Mouse (Mus musculus) cerebellum, adult 2 months (tissue): ENCODE data around the gene Olfr805. TPM values are rescaled to one million over a fixed set of nuclear protein-coding genes. Genes with fewer than 3 reads are reported as not detected.

Source experiments
- DNase-seq, 2 experiments: peaks; one replicate each; pipeline ENCODE4 v3.0.0; 2021
- H3K27ac ChIP-seq: fragments of 200-500 bp; 2 replicates; pipeline ENCODE4 v1.5.1; 2012; ENCODE audit warnings: low read length, control low read depth, inconsistent platforms; ENCODE audit not compliant: insufficient read depth
- H3K27me3 ChIP-seq: fragments of 200-500 bp; 2 replicates; pipeline ENCODE4 v1.6.1; 2012; ENCODE audit warnings: inconsistent platforms, mild to moderate bottlenecking, low read length, moderate library complexity; ENCODE audit not compliant: control insufficient read depth, insufficient read depth
- H3K4me1 ChIP-seq: fragments of 200-500 bp; 2 replicates; pipeline ENCODE4 v1.6.1; 2011; ENCODE audit warnings: low read length; ENCODE audit not compliant: control insufficient read depth, insufficient read depth
- H3K4me3 ChIP-seq: fragments of 200-500 bp; replicated peaks from 2 replicates; pipeline ENCODE3; 2011; ENCODE audit warnings: mild to moderate bottlenecking, low read depth, low read length, control low read depth; ENCODE audit not compliant: insufficient read depth
- CTCF ChIP-seq: fragments of 200-500 bp; IDR thresholded peaks from 2 replicates; pipeline ENCODE4 v1.5.1; 2011; ENCODE audit warnings: low read depth, mild to moderate bottlenecking, control low read depth, low read length, moderate library complexity, borderline replicate concordance; ENCODE audit not compliant: insufficient read depth
- POLR2A ChIP-seq: fragments of 200-500 bp; IDR thresholded peaks from 2 replicates; pipeline ENCODE4 v1.6.1; 2011; ENCODE audit warnings: low read length, control low read depth, borderline replicate concordance; ENCODE audit not compliant: insufficient read depth
- WGBS: fragments of 180-500 bp; shearing (Covaris S2); methylation state at CpG from one replicate; pipeline ENCODE4 v1.1.7; 2018; 5-methylcytosine and 5-hydroxymethylcytosine counted together
- polyA plus RNA-seq: library from polyadenylated mRNA; depleted of rRNA; stranded (reverse); fragments of >200 nt; gene quantifications from 2 replicates; pipeline ENCODE4 v1.2.3, GENCODE M21; 2012; rRNA removed

Olfr805 gene
- polyA plus RNA-seq, 1 experiment = not detected

DNA sequence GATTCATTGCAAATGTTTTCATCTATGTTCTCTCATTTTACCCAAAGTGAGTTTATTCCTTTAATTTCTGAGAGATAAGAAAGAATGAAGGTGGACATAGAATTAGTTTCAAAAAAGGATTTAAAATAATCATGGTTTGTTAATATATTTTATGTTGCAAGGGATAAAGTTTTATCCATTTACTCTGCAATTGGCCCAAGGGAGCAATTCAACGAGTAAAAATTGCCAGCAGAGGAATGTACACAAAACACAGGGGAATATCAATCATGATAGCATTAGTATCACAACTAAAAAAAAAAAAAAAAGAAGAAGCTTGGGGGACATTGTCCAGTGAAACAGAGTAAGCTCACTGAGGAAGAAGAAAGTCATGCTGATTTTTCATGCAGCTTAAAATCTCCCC is 41.1 kb downstream of the Olfr805 start, which contains the start of gene Olfr802:
Olfr802 (minus strand) TSS at position 101 of the 400 bp plus-strand sequence.
- H3K4me1 ChIP-seq = no peaks in the 10 kb centered on the region
- DNase-seq = no peak
- H3K27ac ChIP-seq = no peak within 1 kb of the TSS
- H3K4me3 ChIP-seq = no peak within 1 kb of the TSS
- no peak for TF ChIP-seq CTCF
- 30% methylated on average over 1 of the region's 1 CpGs for WGBS
- no peaks in the 10 kb centered on the region for H3K27me3 ChIP-seq

DNA sequence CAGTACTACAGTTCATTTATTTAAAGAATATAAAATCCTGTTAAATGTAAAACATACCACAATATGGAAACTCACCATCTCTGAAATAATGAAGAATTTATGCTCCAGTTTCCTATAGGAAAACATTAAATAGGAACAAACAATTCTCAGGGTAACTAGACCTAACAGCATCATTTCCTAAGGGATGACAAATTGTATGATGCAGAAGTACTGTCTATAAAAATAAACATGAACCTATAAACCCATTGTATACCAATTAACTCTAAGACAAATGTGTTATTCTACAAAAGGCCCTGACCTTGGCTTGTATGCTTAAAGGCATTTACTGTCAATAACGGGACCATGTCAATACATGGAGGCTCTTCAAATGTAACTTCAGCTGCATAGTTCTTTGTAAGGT is 55.4 kb downstream of the Olfr805 start, which contains the start of gene Olfr801:
Olfr801 (minus strand) TSS at position 101 of the 400 bp plus-strand sequence.
- no peaks in the 10 kb centered on the region for H3K4me1 ChIP-seq
- WGBS = 92% methylated on average over 1 of the region's 1 CpGs
- no peak for DNase-seq
- no peaks in the 10 kb centered on the region for H3K27me3 ChIP-seq
- H3K27ac ChIP-seq = no peak within 1 kb of the TSS
- TF ChIP-seq CTCF (no peak), POLR2A (no peak)
- H3K4me3 ChIP-seq = no peak within 1 kb of the TSS

Other genes with a start within 250 kb of the Olfr805 start
- gene Olfr789, start 244.6 kb downstream of the Olfr805 start, polyA plus RNA-seq = not detected in 2 replicates
- not detected in 2 replicates for gene Olfr790, start 230.9 kb downstream of the Olfr805 start, polyA plus RNA-seq
- not detected in 2 replicates for gene Olfr791, start 207.6 kb downstream of the Olfr805 start, polyA plus RNA-seq
- not detected in 2 replicates for gene Olfr792, start 190.2 kb downstream of the Olfr805 start, polyA plus RNA-seq
- not detected in 2 replicates for gene Olfr794, start 161.7 kb downstream of the Olfr805 start, polyA plus RNA-seq
- gene Olfr796, start 116.8 kb downstream of the Olfr805 start, polyA plus RNA-seq = not detected in 2 replicates
- gene Olfr798, start 101.4 kb downstream of the Olfr805 start, polyA plus RNA-seq = not detected in 2 replicates
- not detected in 2 replicates for gene Olfr799, start 91.9 kb downstream of the Olfr805 start, polyA plus RNA-seq
- not detected in 2 replicates for gene Olfr800, start 71.7 kb downstream of the Olfr805 start, polyA plus RNA-seq
- gene Olfr801, start 55.5 kb downstream of the Olfr805 start, polyA plus RNA-seq = not detected in 2 replicates
- not detected in 2 replicates for gene Olfr802, start 41.2 kb downstream of the Olfr805 start, polyA plus RNA-seq
- gene Olfr803, start 35.1 kb downstream of the Olfr805 start, polyA plus RNA-seq = not detected in 2 replicates
- gene Olfr804, start 26.2 kb downstream of the Olfr805 start, polyA plus RNA-seq = not detected in 2 replicates
- not detected in 2 replicates for gene Olfr806, start 12.5 kb upstream of the Olfr805 start, polyA plus RNA-seq
- gene Olfr807, start 28.4 kb upstream of the Olfr805 start, polyA plus RNA-seq = not detected in 2 replicates
- not detected in 2 replicates for gene Olfr808, start 36.1 kb upstream of the Olfr805 start, polyA plus RNA-seq
- not detected in 2 replicates for gene Olfr809, start 45.3 kb upstream of the Olfr805 start, polyA plus RNA-seq
- not detected in 2 replicates for gene Olfr810, start 65.5 kb upstream of the Olfr805 start, polyA plus RNA-seq
- not detected in 2 replicates for gene Olfr811, start 75.0 kb upstream of the Olfr805 start, polyA plus RNA-seq
- gene Olfr812, start 116.7 kb upstream of the Olfr805 start, polyA plus RNA-seq = not detected in 2 replicates
- gene Olfr813, start 126.0 kb upstream of the Olfr805 start, polyA plus RNA-seq = not detected in 2 replicates
- not detected in 2 replicates for gene Olfr814, start 150.5 kb upstream of the Olfr805 start, polyA plus RNA-seq
- gene Olfr815, start 176.5 kb upstream of the Olfr805 start, polyA plus RNA-seq = not detected in 2 replicates
- gene Olfr816, start 186.2 kb upstream of the Olfr805 start, polyA plus RNA-seq = not detected in 2 replicates
- gene Olfr818, start 219.7 kb upstream of the Olfr805 start, polyA plus RNA-seq = not detected in 2 replicates
- gene Olfr819, start 237.9 kb upstream of the Olfr805 start, polyA plus RNA-seq = not detected in 2 replicates
- gene Olfr247, start 246.8 kb upstream of the Olfr805 start, polyA plus RNA-seq = not detected in 2 replicates